Mouse (Mus musculus): ENCODE measurements at regions not wholly inside any gene's neighbourhood (a gene's known extent, or its start where the extent isn't known, plus 50 kb on each side); places are given as distances from the start of the nearest gene placed in this dataset.

DNA sequence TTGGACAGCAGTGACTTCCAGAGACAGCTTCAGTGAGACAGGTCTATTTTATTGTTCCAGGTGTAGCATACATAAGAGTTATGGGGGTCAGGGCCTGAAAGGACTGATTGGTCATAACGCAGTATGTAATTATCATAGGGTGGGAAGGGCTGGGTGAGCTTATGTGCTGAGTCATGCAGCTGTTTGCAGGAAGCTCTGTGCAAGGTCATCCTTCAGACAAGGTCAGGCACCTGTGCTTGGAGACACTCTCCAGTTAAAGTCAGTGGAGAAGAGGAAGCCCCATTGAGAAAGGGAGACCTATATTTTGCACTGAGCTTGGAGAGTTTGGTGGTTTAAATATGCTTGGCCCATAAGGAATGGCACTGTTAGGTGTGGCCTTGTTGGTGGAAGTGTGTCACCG, 62.0 kb upstream of the Nkd1 start:
- TF ChIP-seq CTCF (IDR thresholded peaks at IDR 0.05; ENCODE audit: low read depth) (no peak), EP300 (optimal IDR thresholded peaks at IDR 0.05) (no peak)
